Mouse (Mus musculus) forebrain, embryonic 10.5 days (tissue): ENCODE results near the gene Cyp2f2. TPM values are rescaled to one million over a fixed set of nuclear protein-coding genes. Genes with fewer than 3 reads are reported as not detected.

Experiments
- microRNA-seq: library from miRNA; unstranded; fragments of <30 nt; microRNA quantifications from one replicate; pipeline ENCODE4, GENCODE M21; 2017
- polyA plus RNA-seq: library from polyadenylated mRNA; unstranded; fragments of >200 nt; fragmentation: Nextera tagmentation; extraction: Ambion mirVana; gene quantifications from 2 replicates; pipeline ENCODE4 v1.2.1, GENCODE M21; 2016

The Cyp2f2 gene
- polyA plus RNA-seq, 1 experiment from 2014 or later, result not detected

Small RNA genes lying within 50 kb of the gene (microRNA-seq; reads per million reads assigned to microRNA genes)
- gene Mir3101, result 0.90 reads per million

Other genes with a start within 250 kb of the Cyp2f2 start
- gene Cyp2a22, start 180.5 kb upstream of the Cyp2f2 start, polyA plus RNA-seq, result not detected in 2 replicates
- gene Cyp2a12, start 90.8 kb upstream of the Cyp2f2 start, polyA plus RNA-seq, result not detected in 2 replicates
- 0.12 and 0.16 TPM in 2 replicates for gene Cyp2t4, start 33.8 kb downstream of the Cyp2f2 start, polyA plus RNA-seq
- gene Egln2, start 46.9 kb downstream of the Cyp2f2 start, polyA plus RNA-seq, result 73.7 and 74.0 TPM in 2 replicates
- 55.2 and 56.3 TPM in 2 replicates for gene Rab4b, start 59.0 kb downstream of the Cyp2f2 start, polyA plus RNA-seq
- not detected in 2 replicates for gene Gm21983, start 61.2 kb downstream of the Cyp2f2 start, polyA plus RNA-seq
- 1.1 and 1.7 TPM in 2 replicates for gene Mia, start 61.2 kb downstream of the Cyp2f2 start, polyA plus RNA-seq
- 4.1 and 4.3 TPM in 2 replicates for gene BC024978, start 75.9 kb downstream of the Cyp2f2 start, polyA plus RNA-seq
- gene Snrpa, start 76.4 kb downstream of the Cyp2f2 start, polyA plus RNA-seq, result 418 and 425 TPM in 2 replicates
- gene Itpkc, start 108.8 kb downstream of the Cyp2f2 start, polyA plus RNA-seq, result 4.4 and 5.3 TPM in 2 replicates
- 24.1 and 24.4 TPM in 2 replicates for gene Coq8b, start 113.1 kb downstream of the Cyp2f2 start, polyA plus RNA-seq
- 13.6 and 15.6 TPM in 2 replicates for gene Numbl, start 138.5 kb downstream of the Cyp2f2 start, polyA plus RNA-seq
- 8.5 and 11.1 TPM in 2 replicates for gene Ltbp4, start 217.8 kb downstream of the Cyp2f2 start, polyA plus RNA-seq
- gene Shkbp1, start 236.1 kb downstream of the Cyp2f2 start, polyA plus RNA-seq, result 62.4 and 67.7 TPM in 2 replicates
- gene Gm20479, start 237.5 kb downstream of the Cyp2f2 start, polyA plus RNA-seq, result 1.4 TPM in 1 of 2 replicates, not detected in the other